Mouse (Mus musculus): ENCODE data around the gene Nmt1. TPM values are rescaled to one million over a fixed set of nuclear protein-coding genes. Genes with fewer than 3 reads are reported as not detected.

Nmt1 gene
- total and polyA plus RNA-seq, 3 experiments = 37.1 to 67.2 (median 60.5) TPM

- 91% methylated on average over 11 of the region's 11 CpGs for WGBS
- DNase-seq = no peak
- Histone ChIP-seq H3K36me3 (ENCODE audit: control insufficient read depth, insufficient read depth, low read length) (no peaks in the 10 kb centered on the region; the same call in none of the 2 replicates), H3K4me3 (no peak overlapping the region), H3K27me3 (ENCODE audit: control insufficient read depth, insufficient read depth, low read length) (no peaks in the 10 kb centered on the region), H3K9ac (ENCODE audit: low read depth, low read length) (no peak overlapping the region), H3K4me1 (ENCODE audit: control insufficient read depth, insufficient read depth, low read length) (peaks cover 10% of the 10 kb centered on the region), H3K27ac (no peak overlapping the region), H3K79me2 (replicated peaks; ENCODE audit: control insufficient read depth, insufficient read depth, low read length) (no peaks in the 10 kb centered on the region)
- TF ChIP-seq EP300 (IDR thresholded peaks at IDR 0.05; ENCODE audit: insufficient read depth, low read depth, low read length) (no peak), CTCF (IDR thresholded peaks at IDR 0.05) (no peak), POLR2A (IDR thresholded peaks at IDR 0.05; ENCODE audit: insufficient read depth, low read depth, low read length) (no peak)
- intact Hi-C loops (cut with DNase I) = no loop called here
These were observed 40.9 kb downstream of the Nmt1 start for GRCm38 (mm10) chr11:103068884-103069283.

- DNase-seq = no peak
- no peaks in the 10 kb centered on the region for H3K79me2 ChIP-seq (replicated peaks; ENCODE audit: control insufficient read depth, insufficient read depth, low read length)
- TF ChIP-seq POLR2A (IDR thresholded peaks at IDR 0.05; ENCODE audit: insufficient read depth, low read depth, low read length) (no peak), EP300 (IDR thresholded peaks at IDR 0.05; ENCODE audit: insufficient read depth, low read depth, low read length) (no peak), CTCF (IDR thresholded peaks at IDR 0.05) (no peak)
- intact Hi-C loops (cut with DNase I) = no loop called here
- H3K36me3 ChIP-seq (ENCODE audit: control insufficient read depth, insufficient read depth, low read length) = no peaks in the 10 kb centered on the region; the same call in none of the 2 replicates
- WGBS = 100% methylated on average over 2 of the region's 2 CpGs
- no peak overlapping the region for H3K9ac ChIP-seq (ENCODE audit: low read depth, low read length)
- no peak overlapping the region for H3K27ac ChIP-seq
- H3K4me3 ChIP-seq = no peak overlapping the region
- H3K27me3 ChIP-seq (ENCODE audit: control insufficient read depth, insufficient read depth, low read length) = no peaks in the 10 kb centered on the region
- H3K4me1 ChIP-seq (ENCODE audit: control insufficient read depth, insufficient read depth, low read length) = peaks cover 10% of the 10 kb centered on the region
These were observed 41.7 kb downstream of the Nmt1 start for GRCm38 (mm10) chr11:103069731-103070130.

DNA sequence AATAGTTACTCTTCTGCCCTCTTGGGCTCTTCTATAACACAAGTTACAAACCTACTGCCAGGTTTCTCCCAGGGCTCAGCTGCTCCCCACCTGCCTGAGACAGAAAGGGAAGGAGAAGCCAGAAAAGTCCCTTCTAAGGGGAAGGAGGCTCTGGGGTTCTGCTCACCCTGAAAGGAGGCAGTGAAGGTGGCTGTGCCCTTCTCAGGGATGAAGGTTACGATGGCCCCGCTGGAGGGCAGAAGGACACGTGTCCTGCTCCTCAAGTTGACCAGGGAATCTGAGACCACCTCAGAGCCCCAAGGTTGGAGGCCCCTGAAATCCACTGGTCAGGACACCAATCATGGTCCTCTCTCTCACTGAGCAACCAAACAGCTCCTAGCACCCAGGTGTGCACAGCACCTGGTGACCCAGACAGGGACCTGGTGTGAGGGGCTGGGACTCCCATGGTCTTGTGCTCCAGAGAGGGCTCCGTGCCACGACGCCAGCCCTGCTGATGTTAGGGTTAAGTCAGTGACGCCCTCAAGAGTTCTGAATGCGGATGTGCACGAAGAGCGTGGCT is 42.4 kb downstream of the Nmt1 start:
- DNase-seq = no peak
- intact Hi-C loops (cut with DNase I) = no loop called here
- 87% methylated on average over 10 of the region's 10 CpGs for WGBS

DNA sequence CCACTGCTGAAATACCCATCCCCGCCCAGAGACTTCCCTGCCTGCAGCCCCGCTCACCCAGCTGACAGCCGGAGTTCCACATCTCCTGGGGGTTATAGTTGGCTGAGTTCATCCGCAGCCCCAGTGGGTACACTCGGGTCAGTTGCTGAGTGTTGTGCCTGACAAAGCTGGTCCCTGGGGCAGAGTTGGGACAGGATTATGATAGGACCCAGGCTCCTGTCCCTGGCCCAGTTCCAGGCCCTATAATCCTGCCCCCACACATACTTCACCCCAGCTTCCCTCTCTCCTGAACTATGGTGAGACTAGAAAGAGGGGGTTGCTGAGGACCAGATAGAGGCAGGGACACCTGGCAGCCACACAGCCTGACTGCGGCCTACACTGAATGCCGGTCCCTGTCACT is 45.7 kb downstream of the Nmt1 start:
- intact Hi-C loops (cut with DNase I) = no loop called here

More for the DNA sequence above, 42.4 kb downstream of the Nmt1 start:
- TF ChIP-seq EP300 (IDR thresholded peaks at IDR 0.05; ENCODE audit: insufficient read depth, low read depth, low read length) = no peak
- Histone ChIP-seq H3K79me2 (replicated peaks; ENCODE audit: control insufficient read depth, insufficient read depth, low read length) (no peaks in the 10 kb centered on the region), H3K4me1 (ENCODE audit: control insufficient read depth, insufficient read depth, low read length) (peaks cover 10% of the 10 kb centered on the region), H3K36me3 (ENCODE audit: control insufficient read depth, insufficient read depth, low read length) (no peaks in the 10 kb centered on the region; the same call in none of the 2 replicates), H3K27me3 (ENCODE audit: control insufficient read depth, insufficient read depth, low read length) (no peaks in the 10 kb centered on the region), H3K4me3 (no peak overlapping the region), H3K9ac (ENCODE audit: low read depth, low read length) (no peak overlapping the region), H3K27ac (no peak overlapping the region)

DNA sequence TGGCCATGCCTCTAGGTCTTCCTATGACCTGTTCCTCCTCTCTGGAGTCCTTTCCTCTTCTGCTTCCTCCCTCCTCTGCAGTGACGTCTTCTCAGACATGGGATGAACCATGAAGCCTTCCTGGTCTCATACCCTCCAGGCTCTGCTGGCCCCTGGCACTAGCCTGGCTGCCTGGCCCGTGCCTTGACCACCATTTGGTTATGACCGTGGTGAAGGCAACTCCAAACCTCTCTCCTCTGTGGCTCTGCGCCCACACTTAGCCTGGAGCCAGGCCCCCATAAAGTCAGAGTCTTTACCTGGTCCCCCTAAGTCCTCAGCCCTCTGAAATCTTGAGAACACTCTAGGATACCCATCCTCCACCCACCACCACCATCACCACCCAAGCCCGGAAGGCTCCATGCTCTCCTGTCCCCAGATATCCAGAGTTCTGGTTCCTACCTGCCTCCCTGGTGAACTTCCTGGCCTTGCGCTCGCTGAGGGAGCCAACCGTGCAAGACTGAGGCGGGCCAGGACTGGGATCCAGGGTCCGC is 46.2 kb downstream of the Nmt1 start:
- Histone ChIP-seq H3K9ac (ENCODE audit: low read depth, low read length) (no peak overlapping the region), H3K27ac (peak overlapping the region; percentile 66), H3K36me3 (ENCODE audit: control insufficient read depth, insufficient read depth, low read length) (no peaks in the 10 kb centered on the region; the same call in 1 of the 2 replicates), H3K4me3 (peak overlapping the region; percentile 1; the same call in 1 of the 2 replicates), H3K27me3 (ENCODE audit: control insufficient read depth, insufficient read depth, low read length) (no peaks in the 10 kb centered on the region), H3K4me1 (ENCODE audit: control insufficient read depth, insufficient read depth, low read length) (peaks cover 3% of the 10 kb centered on the region), H3K79me2 (replicated peaks; ENCODE audit: control insufficient read depth, insufficient read depth, low read length) (no peaks in the 10 kb centered on the region)
- TF ChIP-seq EP300 (IDR thresholded peaks at IDR 0.05; ENCODE audit: insufficient read depth, low read depth, low read length) (no peak), POLR2A (IDR thresholded peaks at IDR 0.05; ENCODE audit: insufficient read depth, low read depth, low read length) (no peak), CTCF (IDR thresholded peaks at IDR 0.05) (no peak)
- no peak for DNase-seq
- WGBS = 72% methylated on average over 10 of the region's 10 CpGs
- intact Hi-C loops (cut with DNase I) = no loop called here

More for the DNA sequence above, 45.7 kb downstream of the Nmt1 start:
- 74% methylated on average over 7 of the region's 7 CpGs for WGBS
- DNase-seq = no peak
- no peak for TF ChIP-seq CTCF (IDR thresholded peaks at IDR 0.05)
- TF ChIP-seq POLR2A (IDR thresholded peaks at IDR 0.05; ENCODE audit: insufficient read depth, low read depth, low read length) = no peak
- no peak for TF ChIP-seq EP300 (IDR thresholded peaks at IDR 0.05; ENCODE audit: insufficient read depth, low read depth, low read length)
- no peaks in the 10 kb centered on the region for H3K79me2 ChIP-seq (replicated peaks; ENCODE audit: control insufficient read depth, insufficient read depth, low read length)
- no peak overlapping the region for H3K27ac ChIP-seq
- H3K9ac ChIP-seq (ENCODE audit: low read depth, low read length) = no peak overlapping the region
- no peaks in the 10 kb centered on the region; the same call in 1 of the 2 replicates for H3K36me3 ChIP-seq (ENCODE audit: control insufficient read depth, insufficient read depth, low read length)
- no peaks in the 10 kb centered on the region for H3K27me3 ChIP-seq (ENCODE audit: control insufficient read depth, insufficient read depth, low read length)
- no peak overlapping the region for H3K4me3 ChIP-seq
- peaks cover 3% of the 10 kb centered on the region for H3K4me1 ChIP-seq (ENCODE audit: control insufficient read depth, insufficient read depth, low read length)

GRCm38 (mm10) chr11:103074796-103075323 is 46.9 kb downstream of the Nmt1 start:
- H3K9ac ChIP-seq (ENCODE audit: low read depth, low read length) = no peak overlapping the region
- no peaks in the 10 kb centered on the region for H3K79me2 ChIP-seq (replicated peaks; ENCODE audit: control insufficient read depth, insufficient read depth, low read length)
- no peaks in the 10 kb centered on the region; the same call in 1 of the 2 replicates for H3K36me3 ChIP-seq (ENCODE audit: control insufficient read depth, insufficient read depth, low read length)
- WGBS = 47% methylated on average over 10 of the region's 10 CpGs
- peak overlapping the region; percentile 1; the same call in 1 of the 2 replicates for H3K4me3 ChIP-seq
- peaks cover 3% of the 10 kb centered on the region for H3K4me1 ChIP-seq (ENCODE audit: control insufficient read depth, insufficient read depth, low read length)
- TF ChIP-seq POLR2A (IDR thresholded peaks at IDR 0.05; ENCODE audit: insufficient read depth, low read depth, low read length) (no peak), EP300 (IDR thresholded peaks at IDR 0.05; ENCODE audit: insufficient read depth, low read depth, low read length) (no peak)
- intact Hi-C loops (cut with DNase I) = no loop called here
- no peaks in the 10 kb centered on the region for H3K27me3 ChIP-seq (ENCODE audit: control insufficient read depth, insufficient read depth, low read length)
- H3K27ac ChIP-seq = peak overlapping the region; percentile 66
- no peak for DNase-seq
